Mouse (Mus musculus): ENCODE data around the gene Fbxo28. TPM values are rescaled to one million over a fixed set of nuclear protein-coding genes. Genes with fewer than 3 reads are reported as not detected.

Fbxo28 gene
- 42.0 TPM for total RNA-seq (2023)

DNA sequence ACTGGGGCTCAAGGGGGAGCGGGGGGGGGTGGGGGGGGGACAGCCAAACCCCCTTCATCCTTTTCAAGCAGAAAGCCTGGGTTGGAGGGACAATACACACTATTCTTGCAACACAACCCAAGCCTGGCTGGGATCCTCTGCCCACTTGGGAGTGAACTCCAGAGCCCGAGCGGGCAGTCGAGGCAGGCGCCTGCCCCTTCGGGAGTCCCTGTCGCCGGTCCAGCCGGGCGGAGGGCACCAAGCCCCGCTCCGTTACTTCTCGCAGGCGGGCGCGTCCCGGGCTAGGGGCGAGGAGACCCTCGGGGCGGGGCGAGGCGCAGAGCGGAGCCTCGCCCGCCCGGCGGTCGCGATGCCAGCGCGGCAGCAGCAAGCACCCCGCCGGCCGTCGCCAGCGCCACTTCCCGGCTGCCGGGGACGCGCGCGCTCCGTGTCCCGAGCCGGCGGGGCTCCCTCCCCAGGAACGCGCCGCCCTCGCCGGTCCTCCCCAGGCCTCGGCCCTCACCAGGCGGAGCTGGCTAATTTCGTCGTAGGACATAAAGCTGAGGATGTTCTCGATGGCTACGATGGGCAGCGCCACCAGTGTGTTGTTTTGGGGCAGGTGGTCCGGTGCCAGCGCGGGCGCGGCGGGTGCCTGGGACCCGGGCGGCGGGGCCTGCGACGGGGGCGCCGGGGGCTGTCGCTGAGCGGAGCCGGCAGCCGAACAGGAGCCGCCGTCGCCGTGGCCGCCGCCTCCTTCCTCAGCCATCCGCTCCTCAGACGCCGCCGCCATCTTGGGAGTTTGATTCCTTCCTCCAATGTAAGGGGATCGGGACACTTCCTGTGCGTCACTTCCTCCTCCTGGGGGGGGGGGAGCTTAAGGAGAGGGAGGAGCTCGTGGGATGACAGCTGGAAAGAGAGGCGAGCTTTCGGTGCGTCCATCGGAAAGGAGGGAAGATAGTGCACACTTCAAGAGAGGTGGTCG lies at the start of gene Fbxo28:
TSS of gene Fbxo28 (minus strand) at position 809 of the 961 bp plus-strand sequence.

DNA sequence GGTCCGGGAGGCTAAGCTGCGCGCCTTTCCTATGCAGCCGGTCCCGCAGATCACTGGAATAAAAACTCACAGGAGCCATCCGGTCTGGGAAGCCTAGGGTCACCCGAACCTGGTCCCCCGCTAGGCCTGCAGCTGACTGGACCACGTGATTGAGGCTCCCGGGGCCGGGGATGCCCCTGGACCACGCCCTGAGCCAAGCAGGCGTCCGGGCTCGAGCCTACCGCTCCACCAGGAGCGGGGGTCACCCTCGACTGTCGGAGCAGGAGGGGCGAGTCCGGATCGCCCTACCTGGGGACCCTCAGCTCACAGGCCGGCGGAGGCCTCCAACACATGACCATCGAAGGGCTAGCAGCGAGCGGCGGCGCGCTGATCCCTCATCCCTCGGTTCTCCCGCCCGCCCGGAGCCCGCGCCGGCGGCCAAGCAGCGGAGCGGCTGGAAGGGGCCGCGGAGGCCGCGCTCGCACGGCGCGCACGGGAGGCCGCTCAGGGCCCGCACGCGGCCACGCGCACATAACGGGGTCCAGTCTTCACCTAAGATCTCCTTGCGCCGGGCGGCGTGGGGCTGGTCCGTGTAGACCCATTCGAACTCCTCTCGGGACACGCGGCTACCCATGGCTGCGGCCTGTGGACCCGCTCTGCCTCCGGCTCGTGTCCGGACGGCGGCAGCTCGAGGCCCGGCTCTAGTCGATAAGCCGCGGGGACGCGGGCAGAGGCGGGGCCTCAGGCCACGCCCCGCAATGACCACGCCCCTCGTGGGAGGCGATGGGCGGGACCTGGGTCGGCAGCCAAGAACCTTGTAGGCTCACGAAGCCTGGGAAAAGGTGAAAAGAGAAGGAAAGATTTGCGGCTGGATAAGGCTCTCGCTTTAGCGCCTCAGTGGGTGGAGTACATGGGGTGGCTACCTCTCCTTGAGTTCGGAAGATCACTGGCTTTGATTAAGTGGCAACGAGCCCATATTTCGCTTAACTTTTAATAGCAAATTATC lies 59.0 kb downstream of the Fbxo28 start, which contains the start of gene Degs1:
TSS of gene Degs1 (minus strand) at position 714 of the 985 bp plus-strand sequence.

Other genes with a start within 250 kb of the Fbxo28 start
- gene Srp9, start 216.9 kb downstream of the Fbxo28 start, total RNA-seq (2023) = 75.3 TPM
- not detected for gene Vmn1r1, start 177.1 kb downstream of the Fbxo28 start, total RNA-seq (2023)
- gene Degs1, start 58.8 kb downstream of the Fbxo28 start, total RNA-seq (2023) = 51.4 TPM
- gene Trp53bp2, start 67.5 kb upstream of the Fbxo28 start, total RNA-seq (2023) = 36.4 TPM
- gene Capn2, start 176.0 kb upstream of the Fbxo28 start, total RNA-seq (2023) = 74.5 TPM
- gene Capn8, start 223.4 kb upstream of the Fbxo28 start, total RNA-seq (2023) = not detected